Mouse (Mus musculus): ENCODE results near the gene Trim24. TPM values are rescaled to one million over a fixed set of nuclear protein-coding genes. Genes with fewer than 3 reads are reported as not detected.

The Trim24 gene
- total RNA-seq, 4 experiments from 2014 or later = 35.4 to 38.9 (median 38.2) TPM

DNA sequence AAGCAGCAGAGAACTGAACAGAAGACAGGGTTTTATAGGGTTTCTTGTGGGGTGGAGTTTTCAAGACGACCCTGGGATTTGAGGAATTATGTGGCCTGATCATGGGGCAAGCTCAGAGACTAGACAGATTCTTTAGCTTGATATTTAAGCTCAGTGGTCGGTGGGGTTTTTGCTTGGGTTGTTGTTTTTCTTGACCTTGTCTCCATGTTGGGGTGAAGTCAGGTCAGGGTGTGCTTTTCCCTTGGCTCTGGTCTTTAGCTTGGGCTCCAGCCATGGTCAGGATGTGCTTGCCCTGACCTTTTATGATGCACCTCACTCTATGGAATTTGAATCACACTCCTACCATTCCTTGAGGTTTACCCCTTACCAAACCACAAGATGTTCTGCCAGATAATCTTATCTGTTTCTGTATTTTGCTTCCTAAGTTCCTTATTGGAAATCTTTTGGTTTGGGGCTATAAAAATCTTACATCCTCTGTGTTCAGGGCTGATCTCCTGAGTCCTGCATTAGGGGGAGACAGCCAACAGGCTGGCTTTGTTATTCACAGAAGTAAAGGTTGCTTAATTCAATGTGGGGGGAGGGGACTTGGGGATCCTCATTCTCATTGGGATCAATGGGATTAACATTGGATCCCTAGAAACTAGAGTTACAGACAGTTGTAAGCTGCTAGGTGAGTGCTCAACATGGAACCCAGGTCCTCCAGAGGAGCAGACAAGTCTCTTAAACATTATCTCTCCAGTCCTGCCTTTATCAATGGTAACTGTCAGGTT is 6.5 kb upstream of the Trim24 start:
- no peak for DNase-seq (ENCODE audit: low spot score in 2 of 2)

DNA sequence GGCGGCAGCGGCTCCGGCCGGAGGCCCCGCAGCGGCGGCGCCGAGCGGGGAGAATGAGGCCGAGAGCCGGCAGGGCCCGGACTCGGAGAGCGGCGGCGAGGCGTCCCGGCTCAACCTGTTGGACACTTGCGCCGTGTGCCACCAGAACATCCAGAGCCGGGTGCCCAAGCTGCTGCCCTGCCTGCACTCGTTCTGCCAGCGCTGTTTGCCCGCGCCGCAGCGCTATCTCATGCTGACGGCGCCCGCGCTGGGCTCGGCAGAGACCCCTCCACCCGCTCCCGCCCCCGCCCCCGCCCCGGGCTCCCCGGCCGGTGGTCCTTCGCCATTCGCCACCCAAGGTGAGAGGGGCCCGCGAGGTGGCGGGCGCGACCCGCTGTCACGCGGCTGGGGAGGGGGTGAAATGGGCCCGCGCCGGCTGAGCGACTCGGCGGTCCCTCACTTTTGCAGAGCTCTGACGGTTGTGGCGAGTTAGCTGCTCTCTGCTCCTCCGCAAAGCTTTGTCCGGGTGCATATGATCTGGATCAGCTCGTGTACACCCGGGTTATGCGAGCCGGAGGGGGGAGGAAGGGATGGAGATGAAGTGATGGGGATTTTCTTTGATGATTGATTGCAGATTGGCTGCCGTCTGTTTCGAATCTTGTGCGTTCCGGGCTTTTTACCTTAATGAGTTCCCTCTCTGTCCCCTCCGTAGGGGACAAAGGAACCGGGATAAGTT is 683 bp downstream of the Trim24 start:
- peak; percentile 11 to 22 for DNase-seq (ENCODE audit: low spot score in 2 of 2)

DNA sequence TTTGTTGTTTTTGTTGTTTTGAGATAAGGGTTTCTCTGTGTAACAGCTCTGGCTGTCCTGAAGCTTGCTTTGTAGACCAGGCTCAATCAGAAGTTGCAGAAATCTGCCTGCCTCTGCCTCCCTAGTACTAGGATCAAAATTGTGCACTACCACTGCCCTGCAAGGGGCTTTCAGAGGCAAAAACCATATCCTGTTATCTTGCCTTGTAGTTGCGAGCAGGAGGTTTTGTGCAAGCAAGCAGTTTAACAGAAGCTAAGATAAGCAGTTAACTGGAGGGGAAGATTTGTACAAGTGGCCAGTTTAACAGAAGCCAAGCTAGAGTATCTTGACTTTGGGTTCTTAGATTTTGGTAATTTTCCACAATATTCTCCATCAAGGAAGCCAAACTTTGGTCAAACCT is 2.2 kb downstream of the Trim24 start:
- no peak for DNase-seq (ENCODE audit: low spot score in 2 of 2)

DNA sequence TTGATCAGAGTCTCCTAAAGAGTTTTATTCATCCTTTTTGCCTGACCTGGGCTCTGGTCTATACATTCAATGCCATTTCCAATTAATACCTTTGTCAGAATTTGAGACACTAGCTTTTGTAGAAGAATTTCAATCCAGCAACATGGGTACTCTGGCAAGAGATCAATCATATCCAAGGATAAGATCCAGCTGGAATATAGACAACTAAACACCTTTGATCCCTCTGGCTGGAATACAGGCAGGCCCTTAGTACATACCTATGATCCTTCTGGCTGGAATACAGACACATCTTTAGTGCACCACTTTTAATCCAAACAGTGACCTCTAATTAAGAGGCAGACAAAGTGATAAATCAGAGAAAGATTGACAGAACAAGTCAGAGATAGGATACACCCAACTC is 3.1 kb downstream of the Trim24 start:
- DNase-seq (ENCODE audit: low spot score in 2 of 2) = no peak

DNA sequence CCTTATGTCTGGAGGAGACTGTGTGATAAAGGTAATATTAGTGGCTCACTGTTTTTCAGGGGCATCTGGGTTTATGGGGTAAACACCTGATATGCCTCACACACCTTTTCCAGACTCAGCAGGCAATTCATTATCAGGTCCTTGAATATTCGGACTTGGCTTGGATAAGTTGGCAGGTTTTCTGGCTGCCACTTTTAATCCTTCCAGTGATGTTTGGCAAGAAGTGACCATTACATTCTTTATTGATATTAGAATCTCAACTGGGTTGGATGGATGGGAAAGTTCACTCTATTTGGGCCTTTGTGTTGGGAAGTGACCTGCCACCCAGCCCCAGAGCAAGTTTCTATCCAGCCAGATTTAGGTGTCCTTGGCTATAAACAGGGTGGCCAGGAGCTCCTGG is 7.6 kb downstream of the Trim24 start:
- no peak for DNase-seq (ENCODE audit: low spot score in 2 of 2)

DNA sequence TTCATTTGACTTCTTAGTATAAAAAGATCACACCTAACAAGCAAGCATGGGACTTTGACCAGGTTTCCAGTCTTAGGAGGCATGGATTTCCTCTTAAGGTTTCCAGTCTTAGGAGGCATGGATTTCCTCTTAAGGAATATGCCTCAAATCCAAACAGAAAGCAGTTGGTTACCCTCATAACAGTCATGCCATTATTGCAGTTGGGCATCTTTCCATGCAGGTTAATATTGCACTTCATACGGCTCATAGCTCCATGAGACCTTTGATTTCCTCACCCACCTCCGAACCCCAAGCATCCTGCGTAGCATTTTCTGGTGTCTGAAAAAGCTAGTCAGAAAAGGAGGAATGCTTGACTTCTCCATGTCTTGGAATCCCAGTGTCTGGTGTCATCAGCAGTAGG is 10.0 kb downstream of the Trim24 start:
- no peak for DNase-seq (ENCODE audit: low spot score in 2 of 2)

DNA sequence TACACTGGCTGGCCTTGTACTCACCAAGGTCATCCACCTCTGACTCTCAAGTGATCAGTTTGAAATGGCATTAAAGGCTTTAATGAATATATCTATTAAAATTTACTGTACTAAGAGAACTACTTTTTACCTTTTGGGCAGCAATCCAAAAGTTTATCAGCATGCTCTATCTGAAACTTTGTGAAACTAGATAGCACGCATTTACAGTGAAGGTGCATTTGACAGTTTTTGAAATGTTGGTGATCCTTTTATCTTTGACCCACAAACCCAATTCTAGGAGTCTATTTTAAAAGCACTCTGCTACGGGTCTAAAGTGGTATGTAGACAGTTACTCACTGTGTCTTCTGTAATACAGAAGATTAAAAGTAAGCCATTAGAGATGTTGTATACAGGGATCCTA is 23.0 kb downstream of the Trim24 start:
- no peak for DNase-seq (ENCODE audit: low spot score in 2 of 2)

DNA sequence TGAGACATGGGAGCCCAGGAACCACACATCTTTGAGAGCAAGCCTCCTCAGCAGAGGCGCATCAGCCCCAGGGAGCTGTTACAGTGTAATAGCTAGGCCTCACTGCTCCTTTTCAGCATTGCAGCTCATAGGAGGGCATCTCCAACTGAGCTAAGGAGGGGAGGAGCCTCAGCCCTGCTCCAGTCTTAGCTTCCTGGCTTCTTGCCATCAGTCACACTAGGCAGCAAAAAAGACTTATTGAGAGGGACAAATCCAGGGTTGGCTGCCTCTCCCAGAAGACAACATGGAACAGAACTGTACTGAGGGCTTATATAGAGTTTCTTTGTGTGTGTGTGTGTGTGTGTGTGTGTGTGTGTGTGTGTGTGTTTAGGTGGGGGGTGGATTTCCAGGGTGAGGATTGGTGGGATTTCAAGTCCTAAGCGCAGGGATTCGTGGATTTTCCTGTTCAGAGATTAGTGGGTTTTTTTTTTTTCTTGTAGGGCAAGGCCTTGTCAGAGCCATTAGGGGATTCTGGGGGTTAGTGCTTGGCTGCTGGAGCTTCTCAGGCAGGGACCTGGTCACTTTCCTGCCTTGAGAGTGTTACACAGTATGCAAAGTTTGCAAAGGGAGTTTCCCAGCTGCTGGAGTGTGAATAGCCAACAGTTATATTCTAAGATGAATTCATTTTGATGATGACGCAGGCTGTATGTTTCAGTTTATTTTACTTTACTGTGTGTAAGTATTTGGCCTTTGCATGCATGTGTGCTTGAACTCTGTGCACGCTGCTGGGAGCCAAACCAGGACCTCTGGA is 25.2 kb downstream of the Trim24 start:
- peak; percentile 15 to 28 for DNase-seq (ENCODE audit: low spot score in 2 of 2)

DNA sequence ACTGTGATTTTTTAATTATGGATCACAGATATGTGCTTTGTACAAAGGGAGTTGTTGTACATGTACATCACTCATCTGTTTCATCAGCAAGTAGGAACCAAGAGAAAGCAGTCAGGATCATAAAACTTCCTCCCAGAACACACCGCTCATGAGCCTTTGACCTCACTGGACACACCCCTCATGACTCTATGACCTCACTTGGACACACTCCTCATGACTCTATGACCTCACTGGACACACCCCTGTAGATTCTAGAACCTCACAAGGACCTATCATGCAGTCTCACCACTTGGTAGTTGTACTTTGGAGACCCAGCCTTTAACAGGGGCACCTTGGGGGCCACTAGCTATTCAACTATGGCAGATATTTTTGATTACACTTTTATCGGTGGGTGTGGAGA is 29.6 kb downstream of the Trim24 start:
- no peak for DNase-seq (ENCODE audit: low spot score in 2 of 2)

DNA sequence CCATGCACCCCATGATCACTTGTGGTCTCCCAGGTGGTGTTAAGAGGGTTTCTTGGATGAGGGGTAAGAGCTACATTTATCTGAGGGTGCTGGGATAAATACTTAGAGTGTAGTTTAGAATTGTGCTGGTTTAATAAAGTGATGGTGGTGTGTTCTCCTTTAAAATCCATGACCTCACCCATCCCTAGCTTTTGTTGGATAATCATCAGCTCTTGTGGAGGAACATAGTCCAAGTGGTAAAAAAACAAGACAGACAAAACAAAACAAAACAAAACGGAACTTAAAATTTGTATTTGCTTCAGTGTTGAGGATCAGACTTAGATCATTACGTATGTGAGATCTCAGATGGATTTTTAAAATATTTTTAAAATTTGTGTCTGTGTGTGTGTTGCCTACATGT is 31.2 kb downstream of the Trim24 start:
- no peak for DNase-seq (ENCODE audit: low spot score in 2 of 2)

DNA sequence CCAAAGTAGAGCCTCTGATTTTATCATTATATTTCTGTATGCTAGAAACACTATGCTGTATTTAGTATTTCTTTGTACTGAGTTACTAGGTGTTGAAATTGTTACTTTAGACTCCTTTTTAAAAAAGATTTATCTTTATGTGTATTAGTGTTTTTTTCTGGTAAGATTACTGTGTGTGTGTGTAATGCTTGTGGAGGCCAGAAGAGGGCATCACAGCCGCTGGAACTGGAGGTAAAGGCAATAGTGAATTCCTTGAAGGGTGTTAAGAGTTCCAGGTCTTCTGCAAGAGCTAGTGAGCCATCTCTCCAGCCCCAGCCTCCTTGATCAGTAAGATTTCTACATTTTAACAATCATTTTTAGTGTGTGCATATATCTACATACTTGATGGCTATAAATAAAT is 33.2 kb downstream of the Trim24 start:
- DNase-seq (ENCODE audit: low spot score in 2 of 2) = no peak

DNA sequence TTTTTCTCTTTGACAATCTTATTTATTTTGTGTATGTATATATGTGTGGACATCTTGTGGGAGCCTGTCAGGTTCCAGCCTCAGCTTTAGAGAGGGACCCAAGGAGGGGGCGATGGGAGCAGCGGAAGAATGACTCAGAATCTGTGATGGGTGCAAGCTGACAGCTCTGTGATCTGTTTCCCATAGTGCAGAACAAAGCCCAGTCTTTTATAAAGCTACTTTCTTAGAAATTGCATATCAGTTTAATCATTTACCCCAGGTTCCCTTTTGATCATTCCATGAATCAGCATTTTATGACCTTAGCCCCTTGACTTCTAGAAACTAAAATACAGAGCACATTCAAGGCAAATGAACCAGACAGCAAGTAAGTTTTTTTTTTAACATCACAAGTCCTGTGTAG is 42.9 kb downstream of the Trim24 start:
- no peak for DNase-seq (ENCODE audit: low spot score in 2 of 2)

DNA sequence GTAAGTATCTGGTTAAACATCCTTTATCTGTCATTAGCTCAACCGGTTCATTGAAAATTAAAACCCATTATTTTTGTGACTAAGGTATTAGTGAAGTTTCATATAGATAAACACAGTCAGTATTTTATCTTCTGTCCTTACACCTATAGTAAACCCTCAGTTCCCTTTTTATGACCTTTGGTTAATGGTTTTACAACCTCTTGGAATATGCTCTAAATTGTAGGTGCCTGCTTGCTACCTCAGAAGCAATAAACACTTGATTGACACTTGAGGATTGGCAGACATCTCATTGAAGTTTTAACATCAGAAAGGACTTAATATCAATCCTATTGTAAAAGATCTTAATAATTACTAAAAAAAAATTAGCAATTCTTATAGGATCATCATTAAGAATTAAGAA is 54.5 kb downstream of the Trim24 start:
- no peak for DNase-seq (ENCODE audit: low spot score in 2 of 2)

DNA sequence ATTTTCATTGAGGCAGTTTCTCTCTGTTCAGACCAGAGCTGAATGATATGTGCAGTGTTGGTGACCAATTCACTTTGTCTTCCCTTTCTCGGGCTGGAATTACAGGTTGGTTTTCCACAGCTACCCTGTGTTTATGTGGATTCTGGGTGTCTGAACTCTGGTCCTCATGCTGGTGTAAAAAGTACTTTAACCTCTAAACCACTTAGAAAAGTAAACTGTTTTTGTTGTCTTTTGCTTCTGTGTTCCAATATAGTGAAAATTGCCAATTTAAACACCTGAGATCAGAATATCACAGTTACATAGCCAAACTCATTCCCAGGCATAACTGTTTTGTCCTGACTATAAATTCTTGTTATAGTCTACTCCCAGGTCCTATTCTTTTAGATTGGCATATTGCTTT is 56.1 kb downstream of the Trim24 start:
- DNase-seq (ENCODE audit: low spot score in 2 of 2) = no peak

DNA sequence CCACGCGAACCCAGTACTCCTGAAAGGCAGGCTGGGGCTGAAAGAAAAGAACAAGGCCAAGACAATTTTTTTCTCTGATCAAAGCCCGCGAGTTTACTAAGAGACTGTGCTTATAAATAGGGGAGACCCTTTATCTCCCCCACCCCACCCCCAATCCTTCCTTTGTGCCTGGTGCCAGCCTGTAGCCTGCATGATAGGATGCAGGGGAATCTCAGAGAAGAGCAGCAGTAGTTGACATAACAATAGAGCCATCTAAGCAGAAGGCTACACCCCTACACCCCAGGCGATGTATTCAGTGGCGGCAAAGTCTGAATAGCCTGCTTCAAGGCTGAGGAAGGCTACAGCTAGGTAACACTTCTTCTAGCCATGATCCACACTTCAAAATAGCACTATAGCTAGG is 65.9 kb downstream of the Trim24 start:
- no peak for DNase-seq (ENCODE audit: low spot score in 2 of 2)

DNA sequence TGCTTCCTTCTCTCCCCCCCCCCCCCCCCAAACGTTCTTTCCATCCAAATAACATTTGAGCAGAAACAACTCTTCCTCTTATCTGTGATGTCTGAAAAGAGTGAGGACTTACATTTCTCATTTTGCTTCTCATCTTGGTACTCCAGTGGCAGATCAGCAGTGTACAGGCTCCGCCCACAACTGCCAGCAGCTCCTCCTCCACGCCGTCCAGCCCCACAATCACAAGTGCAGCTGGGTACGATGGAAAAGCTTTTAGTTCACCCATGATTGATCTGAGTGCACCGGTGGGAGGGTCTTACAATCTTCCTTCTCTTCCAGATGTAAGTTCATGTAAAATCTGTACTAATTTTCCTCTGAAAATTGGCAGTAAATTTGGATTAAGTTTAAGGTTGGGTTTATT is 80.7 kb downstream of the Trim24 start:
- DNase-seq (ENCODE audit: low spot score in 2 of 2) = no peak

DNA sequence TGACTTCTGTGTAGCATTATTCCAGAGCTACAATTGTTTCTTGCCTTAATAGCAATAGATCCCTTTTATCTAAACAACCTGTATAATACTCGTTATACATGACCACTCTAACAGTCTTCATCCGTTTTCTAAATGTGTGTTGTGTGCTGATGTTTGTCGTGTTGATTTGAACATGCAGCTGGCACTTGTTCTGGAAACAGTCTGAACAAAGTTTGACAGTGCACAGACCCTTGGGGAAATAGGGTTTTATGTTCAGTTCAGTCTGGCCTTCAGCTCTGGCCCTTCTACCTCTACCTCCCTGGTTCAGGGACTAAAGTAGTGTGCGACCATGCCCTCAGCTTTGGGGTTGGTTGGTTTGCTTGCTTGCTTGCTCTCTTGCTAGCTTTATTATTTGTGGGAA is 96.8 kb downstream of the Trim24 start:
- DNase-seq (ENCODE audit: low spot score in 2 of 2) = no peak

DNA sequence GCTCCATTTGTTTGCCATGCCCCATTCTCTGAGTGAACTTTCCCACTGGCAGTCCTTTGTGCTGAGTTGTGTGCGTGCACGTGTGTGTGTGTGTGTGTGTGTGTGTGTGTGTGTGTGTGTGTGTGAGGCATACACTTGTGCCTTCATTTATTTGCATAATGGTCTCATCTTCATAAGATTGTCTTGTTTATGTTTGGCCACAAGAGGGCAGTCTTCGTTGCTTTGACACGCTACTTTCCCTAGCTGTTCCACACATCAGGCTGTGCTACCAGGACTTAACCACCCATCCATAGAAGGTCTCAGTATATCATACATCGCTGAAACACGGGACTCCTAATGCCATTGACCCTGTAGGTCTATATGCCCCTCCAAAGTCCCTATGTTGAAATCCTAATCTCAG is 136.8 kb downstream of the Trim24 start:
- peak; percentile 18 to 26 for DNase-seq (ENCODE audit: low spot score in 2 of 2)

DNA sequence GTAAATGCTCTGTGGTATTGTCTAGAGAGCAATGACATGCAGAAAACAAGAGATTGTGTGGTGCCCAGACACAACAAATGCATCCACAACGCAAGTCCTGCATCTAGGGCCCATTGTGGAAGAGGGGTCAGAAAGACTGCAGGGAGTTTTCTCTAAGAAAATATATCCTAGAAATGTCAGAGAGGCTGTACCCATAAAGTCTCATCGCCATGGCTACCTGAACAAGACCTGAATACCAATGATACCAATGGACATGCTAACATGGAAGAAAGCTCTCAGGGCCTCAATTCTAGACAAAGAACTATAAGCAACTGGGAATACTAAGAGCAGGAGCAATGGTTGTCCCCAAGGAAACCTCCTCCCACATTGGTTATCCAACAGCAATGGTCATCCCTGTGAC is 142.2 kb downstream of the Trim24 start:
- no peak for DNase-seq (ENCODE audit: low spot score in 2 of 2)

Data from layer of hippocampus, adult 8-10 months (tissue).